Mouse (Mus musculus) E14TG2a.4 (cell line): ENCODE measurements around the gene Ogfod1.

ENCODE experiments used
- CTCF ChIP-seq: conservative IDR thresholded peaks from 2 replicates; pipeline ENCODE4 v1.5.1; 2014; ENCODE audit warnings: low read length
- NANOG ChIP-seq: IDR thresholded peaks from 2 replicates; pipeline ENCODE4 v1.6.1; 2014; ENCODE audit warnings: borderline replicate concordance, low read length, mixed read lengths
- POU5F1 ChIP-seq: IDR thresholded peaks from 2 replicates; pipeline ENCODE4 v1.6.1; 2014; ENCODE audit warnings: low read length, borderline replicate concordance

- TF ChIP-seq CTCF: no peak
- no peak for TF ChIP-seq NANOG
- TF ChIP-seq POU5F1: no peak
Observed at GRCm38 (mm10) chr8:94109396-94109795, 72.4 kb downstream of the Ogfod1 start.
